In genomic region chr6:28464630-28465029, GRCm38 (mm10) we compare ENCODE assay signal across 30 mouse cellular contexts. TPM values are rescaled to one million over a fixed set of nuclear protein-coding genes. Genes with fewer than 3 reads are reported as not detected.
DNase-seq lines count a peak whose midpoint lies in the region; ATAC-seq and TF ChIP-seq lines count a peak whose summit lies in the region.
"Had no signal": no experiment of that assay in that cellular context is flagged by ENCODE, and none has a peak within 500 bp of the region (broad histone marks: within the 10 kb centered on the region; RNA-seq: fewer than 3 reads in every experiment).

No protein-coding gene starts in this region.

- H3K9ac ChIP-seq in kidney, postnatal 0 days (ENCODE audit: low read depth, low read length): no peak overlapping the region
- H3K9ac ChIP-seq in kidney, embryonic 16.5 days (replicated peaks; ENCODE audit: low read length): no peak overlapping the region
- H3K9ac ChIP-seq in intestine, postnatal 0 days (ENCODE audit: low read depth, low read length): no peak overlapping the region
- H3K9ac ChIP-seq in stomach, embryonic 16.5 days (ENCODE audit: low read length): no peak overlapping the region
- H3K9ac ChIP-seq: embryonic facial prominence, embryonic 13.5 days; heart, embryonic 13.5 days; limb, embryonic 12.5 days; liver, postnatal 0 days had no signal

- H3K4me1 ChIP-seq in kidney, postnatal 0 days (replicated peaks; ENCODE audit: insufficient read depth, low read length): no peaks in the 10 kb centered on the region
- 0 out of 2 replicates have a peak, but pooled peaks cover 3% of the 10 kb centered on the region for H3K4me1 ChIP-seq in kidney, embryonic 16.5 days (ENCODE audit: insufficient read depth, low read length)
- H3K4me1 ChIP-seq in intestine, postnatal 0 days (replicated peaks; ENCODE audit: control insufficient read depth, insufficient read depth, low read length): no peaks in the 10 kb centered on the region
- no peaks in the 10 kb centered on the region for H3K4me1 ChIP-seq in stomach, embryonic 16.5 days (ENCODE audit: control insufficient read depth, insufficient read depth, low read length)
- H3K4me1 ChIP-seq: embryonic facial prominence, embryonic 13.5 days; heart, embryonic 13.5 days had no signal

- no peaks in the 10 kb centered on the region for H3K9me3 ChIP-seq in kidney, postnatal 0 days (replicated peaks; ENCODE audit: low read length)
- H3K9me3 ChIP-seq in kidney, embryonic 16.5 days (ENCODE audit: low read length): no peaks in the 10 kb centered on the region
- H3K9me3 ChIP-seq in intestine, postnatal 0 days (ENCODE audit: control insufficient read depth): no peaks in the 10 kb centered on the region
- no peaks in the 10 kb centered on the region for H3K9me3 ChIP-seq in stomach, embryonic 16.5 days (replicated peaks; ENCODE audit: control insufficient read depth, low read length)
- H3K9me3 ChIP-seq: embryonic facial prominence, embryonic 13.5 days; heart, embryonic 13.5 days; limb, embryonic 12.5 days had no signal

- H3K36me3 ChIP-seq in kidney, postnatal 0 days (ENCODE audit: insufficient read depth, low read length): no peaks in the 10 kb centered on the region
- H3K36me3 ChIP-seq in kidney, embryonic 16.5 days (ENCODE audit: insufficient read depth, low read length): no peaks in the 10 kb centered on the region
- no peaks in the 10 kb centered on the region for H3K36me3 ChIP-seq in intestine, postnatal 0 days (ENCODE audit: control insufficient read depth, insufficient read depth)
- H3K36me3 ChIP-seq in stomach, embryonic 16.5 days (ENCODE audit: control insufficient read depth, insufficient read depth, low read length): no peaks in the 10 kb centered on the region
- H3K36me3 ChIP-seq: embryonic facial prominence, embryonic 13.5 days; heart, embryonic 13.5 days; limb, embryonic 12.5 days had no signal

- H3K27ac ChIP-seq in kidney, postnatal 0 days: no peak overlapping the region
- H3K27ac ChIP-seq in kidney, embryonic 16.5 days (ENCODE audit: low read length): no peak overlapping the region
- H3K27ac ChIP-seq in intestine, postnatal 0 days (ENCODE audit: low read depth, low read length): no peak overlapping the region
- H3K27ac ChIP-seq in stomach, embryonic 16.5 days (ENCODE audit: low read length): no peak overlapping the region; the same call in 1 of the 2 replicates
- H3K27ac ChIP-seq: embryonic facial prominence, embryonic 13.5 days; heart, embryonic 13.5 days; limb, embryonic 12.5 days; macrophage had no signal

- H3K27me3 ChIP-seq in kidney, postnatal 0 days (ENCODE audit: insufficient read depth, low read length): no peaks in the 10 kb centered on the region
- H3K27me3 ChIP-seq in kidney, embryonic 16.5 days (ENCODE audit: insufficient read depth, low read length): no peaks in the 10 kb centered on the region
- H3K27me3 ChIP-seq in intestine, postnatal 0 days (replicated peaks; ENCODE audit: control insufficient read depth, insufficient read depth, low read length): no peaks in the 10 kb centered on the region
- H3K27me3 ChIP-seq in stomach, embryonic 16.5 days (ENCODE audit: control insufficient read depth, insufficient read depth, low read length): no peaks in the 10 kb centered on the region
- H3K27me3 ChIP-seq: embryonic facial prominence, embryonic 13.5 days; limb, embryonic 12.5 days had no signal

- 18% methylated on average over 6 of the region's 6 CpGs for WGBS in kidney, postnatal 0 days
- WGBS in kidney, embryonic 16.5 days: 17% methylated on average over 6 of the region's 6 CpGs
- WGBS in intestine, postnatal 0 days: 10% methylated on average over 6 of the region's 6 CpGs
- WGBS in stomach, embryonic 16.5 days: 19% methylated on average over 6 of the region's 6 CpGs

- DNase-seq in kidney, postnatal 0 days (ENCODE audit: low spot score): peak; percentile 23
- no peak for DNase-seq in ovary, postnatal 36 days (ENCODE audit: low spot score)
- DNase-seq in B cell, adult 2 months: no peak
- DNase-seq in spleen, postnatal 14 days (ENCODE audit: low spot score in 2 of 2): no peak
- DNase-seq: adrenal gland, postnatal 10 days; cerebellum, adult 9-10 months; gastrocnemius, postnatal 25 days; heart, adult 18-20 months; heart, postnatal 14 days; kidney, adult 8-10 months; kidney, postnatal 4 days; liver, postnatal 0 days had no signal

- H3K4me3 ChIP-seq in kidney, postnatal 0 days (replicated peaks; ENCODE audit: low read depth, low read length): no peak overlapping the region
- no peak overlapping the region for H3K4me3 ChIP-seq in kidney, embryonic 16.5 days (ENCODE audit: low read length)
- no peak overlapping the region for H3K4me3 ChIP-seq in intestine, postnatal 0 days (ENCODE audit: low read depth, low read length)
- no peak overlapping the region for H3K4me3 ChIP-seq in stomach, embryonic 16.5 days (replicated peaks; ENCODE audit: low read length)
- H3K4me3 ChIP-seq: embryonic facial prominence, embryonic 13.5 days; erythroblast, embryonic 14.5 days; heart, embryonic 13.5 days; limb, embryonic 12.5 days had no signal

- no peak overlapping the region for H3K4me2 ChIP-seq in kidney, postnatal 0 days (ENCODE audit: low read length)
- no peak overlapping the region for H3K4me2 ChIP-seq in kidney, embryonic 16.5 days (replicated peaks; ENCODE audit: low read depth, low read length)
- H3K4me2 ChIP-seq in intestine, postnatal 0 days (replicated peaks; ENCODE audit: low read depth): peak overlapping the region; percentile 27; the same call in 1 of the 2 replicates
- no peak overlapping the region for H3K4me2 ChIP-seq in stomach, embryonic 16.5 days (ENCODE audit: low read depth, low read length)
- H3K4me2 ChIP-seq: embryonic facial prominence, embryonic 13.5 days; heart, embryonic 13.5 days; limb, embryonic 12.5 days; liver, embryonic 11.5 days; midbrain, embryonic 11.5 days had no signal

- TF ChIP-seq CTCF in kidney, postnatal 0 days (IDR thresholded peaks at IDR 0.05; ENCODE audit: low read depth): no peak
- 0 out of 2 replicates have a peak, but pooled peaks have one; percentile 5 for TF ChIP-seq CTCF in intestine, postnatal 0 days (IDR thresholded peaks at IDR 0.05; ENCODE audit: low read depth)

- no peak for ATAC-seq in kidney, postnatal 0 days (replicated peaks; ENCODE audit: low FRiP score, low read depth)
- ATAC-seq in kidney, embryonic 16.5 days (ENCODE audit: low FRiP score, low TSS enrichment): no peak
- 0 out of 2 replicates have a peak, but pooled peaks have one; percentile 25 for ATAC-seq in erythroid progenitor cell, adult 5-6 weeks (replicated peaks; ENCODE audit: low FRiP score, poor library complexity, severe bottlenecking)
- peak; percentile 85 for ATAC-seq in intestine, postnatal 0 days
- peak; percentile 44 for ATAC-seq in stomach, embryonic 16.5 days (ENCODE audit: insufficient read depth, low FRiP score)
- ATAC-seq: forebrain, embryonic 16.5 days; liver, postnatal 0 days; lung, postnatal 0 days had no signal

RNA-seq across cellular contexts. Expression of gene Snd1, which starts 10.3 kb away (rescaled TPM):
- 79.3 and 90.8 TPM in 2 replicates for polyA plus RNA-seq in kidney, postnatal 0 days (2015; fragmentation: Nextera tagmentation; extraction: Ambion mirVana)
- polyA plus RNA-seq in kidney, embryonic 16.5 days (2015; fragmentation: Nextera tagmentation; extraction: Ambion mirVana): 134 and 136 TPM in 2 replicates
- 21.3 and 26.0 TPM in 2 replicates for total RNA-seq in erythroid progenitor cell, adult 5-6 weeks (2015; ENCODE audit: low replicate concordance)
- total RNA-seq in erythroid progenitor cell, adult 5-6 weeks (2017; ENCODE audit: low replicate concordance): 19.9 and 40.8 TPM in 2 replicates
- polyA plus RNA-seq in intestine, postnatal 0 days (2015; fragmentation: Nextera tagmentation; extraction: Ambion mirVana): 39.4 and 41.8 TPM in 2 replicates
- 136 and 148 TPM in 2 replicates for polyA plus RNA-seq in stomach, embryonic 16.5 days (2015; fragmentation: Nextera tagmentation; extraction: Ambion mirVana)

RNA-seq across cellular contexts. Expression of gene Pax4, which starts 15.5 kb away (rescaled TPM):
- not detected in 2 replicates for polyA plus RNA-seq in kidney, postnatal 0 days (2015; fragmentation: Nextera tagmentation; extraction: Ambion mirVana)
- not detected in 2 replicates for polyA plus RNA-seq in kidney, embryonic 16.5 days (2015; fragmentation: Nextera tagmentation; extraction: Ambion mirVana)
- total RNA-seq in erythroid progenitor cell, adult 5-6 weeks (2015; ENCODE audit: low replicate concordance): not detected in 2 replicates
- not detected in 2 replicates for total RNA-seq in erythroid progenitor cell, adult 5-6 weeks (2017; ENCODE audit: low replicate concordance)
- polyA plus RNA-seq in intestine, postnatal 0 days (2015; fragmentation: Nextera tagmentation; extraction: Ambion mirVana): 0.37 and 1.3 TPM in 2 replicates
- 1.1 and 1.2 TPM in 2 replicates for polyA plus RNA-seq in stomach, embryonic 16.5 days (2015; fragmentation: Nextera tagmentation; extraction: Ambion mirVana)
- total RNA-seq: adrenal gland, postnatal 10 days; common myeloid progenitor, adult 5-6 weeks; gastrocnemius, postnatal 25 days; heart, adult 18-20 months; heart, postnatal 14 days; left cerebral cortex, postnatal 14 days; midbrain, postnatal 0 days had no signal
- polyA plus RNA-seq: C2C12; embryonic facial prominence, embryonic 13.5 days; erythroblast, embryonic 14.5 days; heart, embryonic 13.5 days; limb, embryonic 12.5 days; liver, postnatal 0 days; lung, postnatal 0 days; macrophage; midbrain, embryonic 11.5 days; urinary bladder, adult 2 months had no signal

RNA-seq across cellular contexts. Expression of gene Gcc1, which starts 36.4 kb away (rescaled TPM):
- polyA plus RNA-seq in kidney, postnatal 0 days (2015; fragmentation: Nextera tagmentation; extraction: Ambion mirVana): 8.8 and 9.5 TPM in 2 replicates
- polyA plus RNA-seq in kidney, embryonic 16.5 days (2015; fragmentation: Nextera tagmentation; extraction: Ambion mirVana): 11.5 and 12.6 TPM in 2 replicates
- 7.1 and 9.7 TPM in 2 replicates for total RNA-seq in erythroid progenitor cell, adult 5-6 weeks (2015; ENCODE audit: low replicate concordance)
- total RNA-seq in erythroid progenitor cell, adult 5-6 weeks (2017; ENCODE audit: low replicate concordance): 14.7 and 18.7 TPM in 2 replicates
- polyA plus RNA-seq in intestine, postnatal 0 days (2015; fragmentation: Nextera tagmentation; extraction: Ambion mirVana): 5.3 and 6.8 TPM in 2 replicates
- polyA plus RNA-seq in stomach, embryonic 16.5 days (2015; fragmentation: Nextera tagmentation; extraction: Ambion mirVana): 10.0 and 13.5 TPM in 2 replicates

RNA-seq across cellular contexts. Expression of gene Fscn3, which starts 37.0 kb away (rescaled TPM):
- polyA plus RNA-seq in kidney, postnatal 0 days (2015; fragmentation: Nextera tagmentation; extraction: Ambion mirVana): not detected in 2 replicates
- not detected in 2 replicates for polyA plus RNA-seq in kidney, embryonic 16.5 days (2015; fragmentation: Nextera tagmentation; extraction: Ambion mirVana)
- not detected in 2 replicates for total RNA-seq in erythroid progenitor cell, adult 5-6 weeks (2015; ENCODE audit: low replicate concordance)
- total RNA-seq in erythroid progenitor cell, adult 5-6 weeks (2017; ENCODE audit: low replicate concordance): 0.39 TPM in 1 of 2 replicates, not detected in the other
- polyA plus RNA-seq in intestine, postnatal 0 days (2015; fragmentation: Nextera tagmentation; extraction: Ambion mirVana): not detected in 2 replicates
- polyA plus RNA-seq in stomach, embryonic 16.5 days (2015; fragmentation: Nextera tagmentation; extraction: Ambion mirVana): 0.13 TPM in 1 of 2 replicates, not detected in the other
- total RNA-seq: common myeloid progenitor, adult 5-6 weeks; gastrocnemius, postnatal 25 days; heart, adult 18-20 months; left cerebral cortex, postnatal 14 days; midbrain, postnatal 0 days had no signal
- polyA plus RNA-seq: C2C12; embryonic facial prominence, embryonic 13.5 days; erythroblast, embryonic 14.5 days; forebrain, embryonic 16.5 days; heart, embryonic 13.5 days; limb, embryonic 12.5 days; lung, postnatal 0 days; macrophage; midbrain, embryonic 11.5 days; midbrain, postnatal 0 days; urinary bladder, adult 2 months had no signal

RNA-seq across cellular contexts. Expression of gene Arf5, which starts 41.3 kb away (rescaled TPM):
- 330 and 338 TPM in 2 replicates for polyA plus RNA-seq in kidney, postnatal 0 days (2015; fragmentation: Nextera tagmentation; extraction: Ambion mirVana)
- 328 and 350 TPM in 2 replicates for polyA plus RNA-seq in kidney, embryonic 16.5 days (2015; fragmentation: Nextera tagmentation; extraction: Ambion mirVana)
- total RNA-seq in erythroid progenitor cell, adult 5-6 weeks (2015; ENCODE audit: low replicate concordance): 262 and 308 TPM in 2 replicates
- total RNA-seq in erythroid progenitor cell, adult 5-6 weeks (2017; ENCODE audit: low replicate concordance): 208 and 225 TPM in 2 replicates
- polyA plus RNA-seq in intestine, postnatal 0 days (2015; fragmentation: Nextera tagmentation; extraction: Ambion mirVana): 289 and 307 TPM in 2 replicates
- polyA plus RNA-seq in stomach, embryonic 16.5 days (2015; fragmentation: Nextera tagmentation; extraction: Ambion mirVana): 279 and 286 TPM in 2 replicates

Comparison
In these comparisons a context has a peak if more than half of its experiments do, and no peak if none do; other contexts are left out.
1. ATAC-seq: peak in erythroid progenitor cell, adult 5-6 weeks (single experiment), intestine, postnatal 0 days (single experiment) and stomach, embryonic 16.5 days (single experiment); none in kidney, postnatal 0 days (single experiment) and kidney, embryonic 16.5 days (single experiment).